Mouse (Mus musculus) megakaryocyte-erythroid progenitor cell, adult 5-6 weeks (primary cell): ENCODE results near the gene Itgb1bp2. TPM values are rescaled to one million over a fixed set of nuclear protein-coding genes. Genes with fewer than 3 reads are reported as not detected.
A peak's percentile ranks its signal among the peaks of the same experiment; 100 is the strongest.

Source experiments
- ATAC-seq: replicated peaks from 2 replicates; pipeline ENCODE4 v1.8.0; 2016; ENCODE audit warnings: mild to moderate bottlenecking, inconsistent platforms; ENCODE audit not compliant: severe bottlenecking, poor library complexity, low FRiP score, low TSS enrichment
- total RNA-seq, 2 experiments: library from RNA; stranded (forward) in 1 of 2; stranded (reverse) in 1 of 2; fragments of 200-1000, 215-1000 nt in 1 of 2; fragments of >200 nt in 1 of 2; fragmentation: Nextera tagmentation in 1 of 2; gene quantifications; 2 replicates each; pipeline ENCODE4 v1.2.3; 2014 to 2017

The Itgb1bp2 gene
- total RNA-seq (2014; fragmentation: Nextera tagmentation) (5.2 and 7.8 TPM in 2 replicates), total RNA-seq (2017) (not detected in 2 replicates)

GRCm38 (mm10) chrX:101448886-101449475 is at the start of gene Itgb1bp2:
Gene Itgb1bp2, plus strand, starts transcription at chrX:101449088.
- no peak for ATAC-seq

GRCm38 (mm10) chrX:101418946-101419724 is 29.8 kb upstream of the Itgb1bp2 start:
- peak; percentile 65 for ATAC-seq

- ATAC-seq: peak; percentile 97
Observed at GRCm38 (mm10) chrX:101419725-101420699, 28.9 kb upstream of the Itgb1bp2 start.

GRCm38 (mm10) chrX:101420700-101421095 is 28.2 kb upstream of the Itgb1bp2 start, which contains the start of gene Zmym3:
Gene Zmym3, minus strand, starts transcription at chrX:101420849.
- ATAC-seq: no peak

- ATAC-seq: no peak
Observed at GRCm38 (mm10) chrX:101423462-101423861, 25.4 kb upstream of the Itgb1bp2 start.

- ATAC-seq: no peak
Observed at GRCm38 (mm10) chrX:101427774-101428173, 21.1 kb upstream of the Itgb1bp2 start.

GRCm38 (mm10) chrX:101428785-101429141 is 20.1 kb upstream of the Itgb1bp2 start:
- ATAC-seq: peak; percentile 24; the same call in 1 of the 2 replicates

- peak; percentile 95 for ATAC-seq
Observed at GRCm38 (mm10) chrX:101429142-101429949, 19.5 kb upstream of the Itgb1bp2 start, which contains the start of gene Nono. Gene Nono, plus strand, starts transcription at chrX:101429318.

GRCm38 (mm10) chrX:101429976-101430375 is 18.9 kb upstream of the Itgb1bp2 start:
- peak; percentile 22; the same call in 1 of the 2 replicates for ATAC-seq

GRCm38 (mm10) chrX:101451147-101451546 is 2.3 kb downstream of the Itgb1bp2 start:
- ATAC-seq: no peak

GRCm38 (mm10) chrX:101451591-101451990 is 2.7 kb downstream of the Itgb1bp2 start:
- peak; percentile 47; the same call in 1 of the 2 replicates for ATAC-seq

- ATAC-seq: no peak
Observed at GRCm38 (mm10) chrX:101472202-101472601, 23.3 kb downstream of the Itgb1bp2 start.

- no peak for ATAC-seq
Observed at GRCm38 (mm10) chrX:101481604-101482350, 32.9 kb downstream of the Itgb1bp2 start.

- ATAC-seq: peak; percentile 80
Observed at GRCm38 (mm10) chrX:101486487-101487152, 37.7 kb downstream of the Itgb1bp2 start.
